Mouse (Mus musculus) G1E (cell line): ENCODE data around the gene Itga10.

ENCODE experiments used
- CTCF ChIP-seq: IDR thresholded peaks from 2 replicates; pipeline ENCODE4 v1.5.1; 2012; ENCODE audit warnings: low read depth, low read length, inconsistent platforms, mixed read lengths
- GATA2 ChIP-seq: IDR thresholded peaks from 2 replicates; pipeline ENCODE4 v1.6.1; 2012; ENCODE audit warnings: low read depth, low read length, inconsistent platforms, borderline replicate concordance
- POLR2AphosphoS5 ChIP-seq: IDR thresholded peaks from 2 replicates; pipeline ENCODE4 v1.6.1; 2012; ENCODE audit warnings: low read depth, low read length, inconsistent platforms; ENCODE audit not compliant: insufficient replicate concordance

DNA sequence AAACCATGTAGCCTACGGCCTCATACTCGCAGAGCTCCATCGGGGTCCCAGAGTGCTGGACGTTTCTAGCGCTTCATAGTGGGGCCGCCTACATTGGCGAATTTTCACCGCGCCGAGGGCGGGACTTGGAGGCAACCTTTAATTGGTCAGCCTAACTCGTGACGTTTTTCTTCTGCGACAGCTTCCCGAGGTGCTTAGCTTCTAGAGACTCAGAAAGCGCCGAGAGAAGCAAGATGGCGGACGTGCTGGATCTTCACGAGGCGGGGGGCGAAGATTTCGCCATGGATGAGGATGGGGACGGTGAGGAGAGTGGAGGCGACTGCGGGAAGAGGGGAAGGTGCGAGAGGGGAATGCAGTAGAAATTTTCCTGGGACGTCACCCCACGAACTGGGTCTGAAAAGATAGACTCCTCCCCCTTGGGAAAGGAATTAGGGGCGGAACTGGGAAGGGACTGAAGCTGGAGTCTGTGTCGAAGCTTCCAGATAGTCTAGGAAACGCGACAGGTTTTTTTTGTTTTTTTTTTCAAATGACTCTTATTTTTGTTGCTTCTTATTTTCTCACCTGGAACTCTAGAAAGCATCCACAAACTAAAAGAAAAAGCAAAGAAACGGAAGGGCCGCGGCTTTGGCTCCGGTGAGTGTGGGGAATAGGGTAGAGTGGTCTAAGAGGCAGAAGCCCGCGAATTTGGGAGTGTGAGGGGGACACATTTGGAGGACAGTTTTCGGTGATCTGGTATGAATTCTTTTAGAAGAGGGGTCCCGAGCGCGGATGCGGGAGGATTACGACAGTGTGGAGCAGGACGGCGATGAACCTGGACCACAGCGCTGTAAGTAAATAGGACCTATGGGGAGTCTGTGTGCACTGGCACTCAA, 15.4 kb upstream of the Itga10 start, which contains the start of gene Rbm8a:
- TF ChIP-seq CTCF (no peak), POLR2AphosphoS5 (peak; percentile 69; the same call in 1 of the 2 replicates), GATA2 (no peak)
